Mouse (Mus musculus) testis, adult 2 months (tissue): ENCODE measurements around the gene Ficd. TPM values are rescaled to one million over a fixed set of nuclear protein-coding genes. Genes with fewer than 3 reads are reported as not detected.
A peak's percentile ranks its signal among the peaks of the same experiment; 100 is the strongest.

Source experiments
- H3K27ac ChIP-seq: fragments of 200-500 bp; 2 replicates; pipeline ENCODE4 v1.5.1; 2012; ENCODE audit warnings: low read depth, low read length; ENCODE audit not compliant: control insufficient read depth, insufficient read depth
- H3K27me3 ChIP-seq: fragments of 200-500 bp; 2 replicates; pipeline ENCODE4 v1.6.1; 2012; ENCODE audit warnings: mild to moderate bottlenecking, low read length, moderate library complexity; ENCODE audit not compliant: control insufficient read depth, insufficient read depth
- H3K36me3 ChIP-seq: fragments of 200-500 bp; 2 replicates; pipeline ENCODE4 v1.6.1; 2012; ENCODE audit warnings: mild to moderate bottlenecking, low read length; ENCODE audit not compliant: control insufficient read depth, insufficient read depth
- H3K4me1 ChIP-seq: fragments of 200-500 bp; 2 replicates; pipeline ENCODE4 v1.6.1; 2012; ENCODE audit warnings: low read length; ENCODE audit not compliant: control insufficient read depth, insufficient read depth
- H3K4me3 ChIP-seq: fragments of 200-500 bp; 2 replicates; pipeline ENCODE4 v1.5.1; 2012; ENCODE audit warnings: low read depth, mild to moderate bottlenecking, low read length, moderate library complexity, mixed read lengths; ENCODE audit not compliant: control insufficient read depth
- CTCF ChIP-seq: fragments of 200-500 bp; IDR thresholded peaks from 2 replicates; pipeline ENCODE4 v1.5.1; 2012; ENCODE audit warnings: low read depth, mild to moderate bottlenecking, inconsistent platforms, low read length, moderate library complexity; ENCODE audit not compliant: control insufficient read depth, insufficient read depth, insufficient replicate concordance
- POLR2A ChIP-seq: fragments of 200-500 bp; IDR thresholded peaks from 2 replicates; pipeline ENCODE4 v1.6.1; 2012; ENCODE audit warnings: low read depth, mild to moderate bottlenecking, inconsistent platforms, low read length, moderate library complexity; ENCODE audit not compliant: control insufficient read depth
- polyA plus RNA-seq: library from polyadenylated mRNA; depleted of rRNA; stranded (reverse); fragments of >200 nt; gene quantifications from 2 replicates; pipeline ENCODE4 v1.2.3, GENCODE M21; 2012

Ficd gene
- polyA plus RNA-seq, 1 experiment: 5.2 TPM

DNA sequence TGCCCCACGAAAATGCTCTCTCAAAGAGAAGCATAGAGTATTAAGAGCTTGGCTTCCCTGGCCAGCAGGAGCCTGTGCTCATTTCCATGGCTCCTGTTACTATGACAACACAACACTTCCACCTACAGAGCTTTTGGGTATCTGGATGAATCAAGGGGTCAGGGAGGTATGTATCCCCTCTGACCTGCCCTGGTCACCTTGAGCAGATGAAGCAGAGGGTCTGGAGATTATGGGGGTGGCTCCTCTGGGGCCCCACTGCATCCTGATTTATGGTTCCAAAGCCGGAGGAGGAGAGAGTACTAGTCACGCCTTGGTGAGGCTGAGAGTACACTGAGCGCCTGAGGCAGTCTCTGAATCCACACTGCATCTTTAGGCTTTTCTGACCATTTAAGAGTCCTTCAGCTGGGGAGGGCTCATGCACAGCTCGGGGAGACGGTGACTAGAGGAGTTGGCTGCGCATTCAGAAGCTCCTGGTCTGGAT, 4.9 kb upstream of the Ficd start:
- Histone ChIP-seq H3K4me1 (peaks cover 11% of the 10 kb centered on the region), H3K36me3 (no peaks in the 10 kb centered on the region), H3K27me3 (no peaks in the 10 kb centered on the region), H3K27ac (no peak overlapping the region), H3K4me3 (no peak overlapping the region)
- no peak for TF ChIP-seq POLR2A
- TF ChIP-seq CTCF: no peak

DNA sequence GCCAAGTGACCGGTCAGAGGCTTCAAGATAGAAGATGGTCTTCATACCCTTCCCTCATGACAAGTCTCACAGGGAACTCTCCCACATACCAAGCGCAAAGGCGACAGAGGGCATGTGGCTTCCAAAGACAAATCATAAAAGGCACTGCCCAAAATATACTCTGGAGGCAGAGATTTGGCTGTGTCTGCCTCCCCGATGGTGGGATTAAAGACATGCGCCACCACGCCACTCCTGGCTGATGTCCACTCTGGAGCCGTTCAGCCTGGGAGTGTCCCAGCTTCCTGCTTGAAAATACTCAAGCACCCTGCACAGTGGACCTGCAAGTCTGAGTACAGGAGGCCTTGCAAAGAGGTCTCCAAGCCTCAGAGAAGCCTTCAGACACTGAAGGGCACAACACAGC, 4.4 kb upstream of the Ficd start:
- TF ChIP-seq CTCF (no peak), POLR2A (no peak)
- no peaks in the 10 kb centered on the region for H3K36me3 ChIP-seq

DNA sequence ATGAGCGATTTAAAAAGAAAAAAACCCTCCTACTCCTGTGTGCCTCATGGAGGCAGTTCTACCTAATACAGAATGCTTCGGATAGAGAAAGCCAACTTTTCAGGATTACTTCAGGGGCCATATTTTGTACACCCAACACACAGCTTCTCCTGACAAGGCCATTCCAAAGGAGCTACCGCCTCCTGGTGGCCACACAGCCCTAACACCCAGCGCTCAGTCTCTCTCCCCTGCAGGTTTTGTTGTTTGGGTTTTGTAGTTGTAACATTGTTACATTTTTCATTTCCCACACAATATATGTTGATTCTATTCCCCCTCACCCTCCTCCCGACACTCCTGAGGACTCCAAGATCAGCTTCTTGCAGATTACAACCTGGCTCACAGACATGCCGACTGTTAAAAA, 3.4 kb upstream of the Ficd start:
- Histone ChIP-seq H3K4me1 (peaks cover 15% of the 10 kb centered on the region), H3K4me3 (no peak overlapping the region), H3K27ac (no peak overlapping the region), H3K27me3 (no peaks in the 10 kb centered on the region), H3K36me3 (no peaks in the 10 kb centered on the region)
- TF ChIP-seq POLR2A (no peak), CTCF (peak; percentile 67; the same call in 1 of the 2 replicates)

More for the DNA sequence above, 4.4 kb upstream of the Ficd start:
- Histone ChIP-seq H3K27me3 (no peaks in the 10 kb centered on the region), H3K4me1 (peaks cover 11% of the 10 kb centered on the region), H3K4me3 (no peak overlapping the region), H3K27ac (no peak overlapping the region)

DNA sequence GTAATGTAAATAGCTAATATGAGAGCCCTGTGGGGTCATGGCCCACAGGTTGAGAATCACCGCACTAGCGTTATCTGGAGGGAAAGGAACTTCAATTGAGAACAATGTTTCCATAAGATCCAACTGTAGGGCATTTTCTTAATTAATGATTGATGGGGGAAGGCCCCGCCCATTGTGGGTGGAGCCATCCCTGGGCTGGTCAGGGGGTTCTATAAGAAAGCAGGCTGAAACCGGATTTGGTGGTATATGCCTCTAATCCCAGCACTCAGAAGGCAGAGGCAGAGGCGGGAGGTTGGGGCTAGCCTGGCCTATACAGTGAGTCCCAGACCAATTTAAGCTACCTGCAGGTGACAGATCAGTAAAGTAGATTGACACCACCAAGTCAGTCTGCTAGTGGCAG, 1.2 kb upstream of the Ficd start:
- Histone ChIP-seq H3K27me3 (no peaks in the 10 kb centered on the region), H3K36me3 (no peaks in the 10 kb centered on the region), H3K4me3 (no peak overlapping the region), H3K27ac (no peak overlapping the region), H3K4me1 (peaks cover 10% of the 10 kb centered on the region)
- TF ChIP-seq CTCF: no peak
- no peak for TF ChIP-seq POLR2A

DNA sequence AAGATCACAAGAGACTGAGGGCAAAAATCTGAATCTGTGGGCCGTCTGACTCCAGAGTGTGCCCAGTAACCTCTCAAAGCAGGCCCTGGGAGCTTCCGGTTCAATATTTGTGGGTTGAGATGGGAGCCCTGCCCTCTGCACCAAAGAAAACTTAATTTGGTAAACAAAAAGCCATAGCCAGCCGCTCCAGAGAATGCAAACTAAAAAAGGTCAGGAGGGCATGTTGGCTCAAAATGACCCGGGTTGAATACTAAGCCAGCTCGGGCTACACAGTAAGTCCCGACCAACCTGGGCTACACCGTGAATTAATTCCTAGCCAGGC, 619 bp upstream of the Ficd start:
- Histone ChIP-seq H3K27me3 (no peaks in the 10 kb centered on the region), H3K4me1 (peaks cover 10% of the 10 kb centered on the region), H3K4me3 (peak overlapping the region; percentile 89), H3K36me3 (0 out of 2 replicates have a peak, but pooled peaks cover 1% of the 10 kb centered on the region), H3K27ac (peak overlapping the region; percentile 71; the same call in 1 of the 2 replicates)
- TF ChIP-seq POLR2A: no peak
- no peak for TF ChIP-seq CTCF

DNA sequence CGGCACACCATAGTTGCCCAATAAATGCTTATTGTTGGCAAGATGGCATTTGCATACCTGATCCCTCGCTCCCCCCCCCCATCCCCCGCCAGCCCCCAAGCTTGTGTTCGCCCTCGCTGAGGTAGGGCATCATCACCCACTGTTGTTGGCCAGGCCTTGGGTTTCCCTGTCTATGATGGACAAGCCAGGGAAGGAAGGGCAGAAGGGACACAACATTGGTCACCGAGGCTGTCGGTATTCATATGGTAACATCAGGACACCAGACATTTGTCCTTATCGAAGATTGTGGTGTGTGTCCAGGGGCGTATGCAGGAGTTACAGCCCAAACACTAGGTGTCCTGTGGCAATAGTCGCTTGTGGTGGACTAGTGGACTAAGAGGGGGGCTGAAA, 505 bp downstream of the Ficd start:
- Histone ChIP-seq H3K36me3 (peaks cover 2% of the 10 kb centered on the region; the same call in 1 of the 2 replicates), H3K4me1 (peaks cover 10% of the 10 kb centered on the region), H3K27me3 (no peaks in the 10 kb centered on the region), H3K27ac (peak overlapping the region; percentile 72), H3K4me3 (peak overlapping the region; percentile 89)
- TF ChIP-seq CTCF (no peak), POLR2A (no peak)

DNA sequence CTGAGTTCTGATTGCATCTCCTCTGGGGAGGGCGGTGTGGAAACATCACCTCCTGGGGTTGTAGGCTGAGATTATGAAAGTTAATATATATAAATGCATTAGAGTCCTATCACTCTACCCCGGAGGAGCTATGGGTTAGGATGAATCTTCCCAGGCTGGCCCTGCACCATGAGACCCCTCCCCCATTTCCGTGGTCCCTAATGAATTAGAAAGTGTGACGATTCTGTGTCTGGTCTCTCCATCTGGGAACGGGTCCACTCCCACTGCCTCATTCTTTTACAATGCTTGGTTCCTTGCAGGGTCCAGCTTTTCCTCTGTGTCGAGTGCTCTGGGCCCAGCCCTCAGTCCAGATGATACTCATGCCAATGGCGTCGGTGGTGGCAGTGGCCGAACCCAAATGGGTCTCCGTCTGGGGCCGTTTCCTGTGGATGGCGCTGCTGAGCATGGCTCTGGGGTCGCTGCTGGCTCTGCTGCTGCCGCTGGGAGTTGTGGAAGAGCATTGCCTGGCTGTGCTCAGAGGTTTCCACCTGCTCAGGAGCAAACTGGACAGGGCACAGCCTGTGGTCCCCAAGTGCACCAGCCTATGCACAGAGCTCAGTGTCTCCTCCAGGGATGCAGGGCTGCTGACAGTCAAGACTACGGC, 1.0 kb downstream of the Ficd start:
- Histone ChIP-seq H3K27me3 (no peaks in the 10 kb centered on the region), H3K27ac (peak overlapping the region; percentile 72), H3K4me1 (peaks cover 10% of the 10 kb centered on the region), H3K36me3 (peaks cover 4% of the 10 kb centered on the region; the same call in 1 of the 2 replicates), H3K4me3 (peak overlapping the region; percentile 89)
- no peak for TF ChIP-seq POLR2A
- TF ChIP-seq CTCF: no peak
